Mouse (Mus musculus) midbrain, embryonic 11.5 days (tissue): ENCODE results near the gene Otx1. TPM values are rescaled to one million over a fixed set of nuclear protein-coding genes. Genes with fewer than 3 reads are reported as not detected.

Experiments
- ATAC-seq: fragments of 200-750 bp; cut with Nextera tagmentation; 2 replicates; pipeline ENCODE4 v1.8.0; 2017; ENCODE audit warnings: moderate TSS enrichment, moderate library complexity; ENCODE audit not compliant: low FRiP score
- DNase-seq: peaks from one replicate; pipeline ENCODE4 v3.0.0; 2015; ENCODE audit warnings: low spot score; ENCODE audit errors: missing footprints
- H3K27ac ChIP-seq: fragments of 300-500 bp; sonication (generic); 2 replicates; pipeline ENCODE4 v1.5.1; 2014; ENCODE audit warnings: low read depth, low read length
- H3K27me3 ChIP-seq: fragments of 300-500 bp; sonication (generic); 2 replicates; pipeline ENCODE4 v1.6.1; 2014; ENCODE audit warnings: mild to moderate bottlenecking, low read length, moderate library complexity, mixed read lengths; ENCODE audit not compliant: control insufficient read depth, insufficient read depth
- H3K36me3 ChIP-seq: fragments of 300-500 bp; sonication (generic); 2 replicates; pipeline ENCODE4 v1.6.1; 2014; ENCODE audit warnings: mild to moderate bottlenecking, low read length, moderate library complexity, mixed read lengths; ENCODE audit not compliant: control insufficient read depth, insufficient read depth
- H3K4me1 ChIP-seq: fragments of 300-500 bp; sonication (generic); 2 replicates; pipeline ENCODE4 v1.6.1; 2014; ENCODE audit warnings: low read length; ENCODE audit not compliant: control insufficient read depth, insufficient read depth
- H3K4me2 ChIP-seq: fragments of 300-500 bp; sonication (generic); 2 replicates; pipeline ENCODE4 v1.6.1; 2014; ENCODE audit warnings: mild to moderate bottlenecking, moderate library complexity
- H3K4me3 ChIP-seq: fragments of 300-500 bp; sonication (generic); 2 replicates; pipeline ENCODE4 v1.5.1; 2014; ENCODE audit warnings: low read depth, low read length
- H3K9ac ChIP-seq: fragments of 300-500 bp; sonication (generic); 2 replicates; pipeline ENCODE4 v1.6.1; 2014; ENCODE audit warnings: low read length
- H3K9me3 ChIP-seq: fragments of 300-500 bp; sonication (generic); 2 replicates; pipeline ENCODE4 v1.6.1; 2016; ENCODE audit warnings: low read length; ENCODE audit not compliant: control insufficient read depth
- WGBS: fragments of 180-500 bp; shearing (Covaris S2); extraction: QIAGEN DNeasy Blood & Tissue Kit; methylation state at CpG from one replicate; pipeline ENCODE4 v1.1.7; 2014; 5-methylcytosine and 5-hydroxymethylcytosine counted together
- polyA plus RNA-seq: library from polyadenylated mRNA; unstranded; fragments of >200 nt; fragmentation: Nextera tagmentation; extraction: Ambion mirVana; gene quantifications from 2 replicates; pipeline ENCODE4 v1.2.1, GENCODE M21; 2014

The Otx1 gene
- 40.6 and 43.7 TPM in 2 replicates for polyA plus RNA-seq

GRCm38 (mm10) chr11:22002783-22003340, at the start of gene Otx1:
Gene Otx1, minus strand, starts transcription at chr11:22002897.
- WGBS, result under 1% methylated on average over 34 of the region's 34 CpGs
- Histone ChIP-seq H3K9me3 (no peaks in the 10 kb centered on the region), H3K4me2 (peak within 1 kb of the TSS; percentile 81), H3K4me3 (peak within 1 kb of the TSS; percentile 89), H3K27ac (peak within 1 kb of the TSS; percentile 96), H3K4me1 (peaks cover 28% of the 10 kb centered on the region), H3K27me3 (no peaks in the 10 kb centered on the region), H3K9ac (peak within 1 kb of the TSS; percentile 97), H3K36me3 (no peaks in the 10 kb centered on the region)
- 0 out of 2 replicates have a peak, but pooled peaks have one; percentile 1 for ATAC-seq
- DNase-seq, result no peak

- WGBS, result 82% methylated on average over 7 of the region's 7 CpGs
- no peak overlapping the region for H3K27ac ChIP-seq
- H3K36me3 ChIP-seq, result no peaks in the 10 kb centered on the region
- H3K4me2 ChIP-seq, result no peak overlapping the region
- ATAC-seq (no peak), DNase-seq (no peak)
- no peaks in the 10 kb centered on the region for H3K27me3 ChIP-seq
- H3K9me3 ChIP-seq, result no peaks in the 10 kb centered on the region
- no peak overlapping the region for H3K4me3 ChIP-seq
- H3K9ac ChIP-seq, result no peak overlapping the region
- H3K4me1 ChIP-seq, result peaks cover 3% of the 10 kb centered on the region; the same call in 1 of the 2 replicates
Measured at GRCm38 (mm10) chr11:22050864-22051263, 48.2 kb upstream of the Otx1 start.

- no peaks in the 10 kb centered on the region for H3K36me3 ChIP-seq
- H3K9ac ChIP-seq, result no peak overlapping the region
- 21% methylated on average over 6 of the region's 6 CpGs for WGBS
- H3K4me3 ChIP-seq, result no peak overlapping the region
- H3K4me2 ChIP-seq, result no peak overlapping the region; the same call in 1 of the 2 replicates
- H3K27me3 ChIP-seq, result peaks cover 3% of the 10 kb centered on the region; the same call in 1 of the 2 replicates
- H3K27ac ChIP-seq, result peak overlapping the region; percentile 40; the same call in 1 of the 2 replicates
- ATAC-seq (peak; percentile 69), DNase-seq (peak; percentile 91)
- peaks cover 39% of the 10 kb centered on the region for H3K4me1 ChIP-seq
- no peaks in the 10 kb centered on the region for H3K9me3 ChIP-seq
Measured at GRCm38 (mm10) chr11:22039854-22040426, 37.2 kb upstream of the Otx1 start.

GRCm38 (mm10) chr11:22034564-22035105, 31.9 kb upstream of the Otx1 start:
- no peak overlapping the region for H3K9ac ChIP-seq
- H3K4me1 ChIP-seq, result peaks cover 40% of the 10 kb centered on the region
- no peaks in the 10 kb centered on the region for H3K36me3 ChIP-seq
- no peak for ATAC-seq
- H3K4me2 ChIP-seq, result peak overlapping the region; percentile 6; the same call in 1 of the 2 replicates
- H3K27ac ChIP-seq, result no peak overlapping the region; the same call in 1 of the 2 replicates
- H3K4me3 ChIP-seq, result no peak overlapping the region
- H3K27me3 ChIP-seq, result no peaks in the 10 kb centered on the region
- WGBS, result 3% methylated on average over 7 of the region's 7 CpGs
- no peaks in the 10 kb centered on the region for H3K9me3 ChIP-seq
- no peak for DNase-seq

- Histone ChIP-seq H3K4me1 (peaks cover 33% of the 10 kb centered on the region), H3K4me3 (no peak overlapping the region), H3K9me3 (no peaks in the 10 kb centered on the region), H3K27me3 (no peaks in the 10 kb centered on the region), H3K36me3 (no peaks in the 10 kb centered on the region), H3K9ac (no peak overlapping the region), H3K27ac (no peak overlapping the region), H3K4me2 (no peak overlapping the region)
- ATAC-seq (no peak), DNase-seq (no peak)
- WGBS, result 82% methylated on average over 3 of the region's 3 CpGs
Measured at GRCm38 (mm10) chr11:22033582-22033981, 30.9 kb upstream of the Otx1 start.

- Histone ChIP-seq H3K27ac (no peak overlapping the region), H3K36me3 (peaks cover 3% of the 10 kb centered on the region; the same call in 1 of the 2 replicates), H3K9ac (no peak overlapping the region), H3K9me3 (no peaks in the 10 kb centered on the region), H3K4me1 (peaks cover 12% of the 10 kb centered on the region), H3K4me3 (no peak overlapping the region), H3K27me3 (no peaks in the 10 kb centered on the region), H3K4me2 (no peak overlapping the region)
- DNase-seq, result peak; percentile 70
- no peak for ATAC-seq
- 95% methylated on average over 2 of the region's 2 CpGs for WGBS
Measured at GRCm38 (mm10) chr11:22020602-22021001, 17.9 kb upstream of the Otx1 start.

GRCm38 (mm10) chr11:22017444-22017843, 14.7 kb upstream of the Otx1 start:
- H3K36me3 ChIP-seq, result peaks cover 3% of the 10 kb centered on the region; the same call in 1 of the 2 replicates
- WGBS, result 16% methylated on average over 8 of the region's 8 CpGs
- H3K4me3 ChIP-seq, result no peak overlapping the region
- H3K9me3 ChIP-seq, result no peaks in the 10 kb centered on the region
- no peak overlapping the region for H3K27ac ChIP-seq
- no peaks in the 10 kb centered on the region for H3K27me3 ChIP-seq
- H3K9ac ChIP-seq, result peak overlapping the region; percentile 16; the same call in 1 of the 2 replicates
- ATAC-seq (peak; percentile 76), DNase-seq (peak; percentile 88)
- peaks cover 19% of the 10 kb centered on the region for H3K4me1 ChIP-seq
- H3K4me2 ChIP-seq, result peak overlapping the region; percentile 3; the same call in 1 of the 2 replicates

GRCm38 (mm10) chr11:22016341-22016740, 13.6 kb upstream of the Otx1 start:
- Histone ChIP-seq H3K4me1 (peaks cover 20% of the 10 kb centered on the region), H3K9me3 (no peaks in the 10 kb centered on the region), H3K9ac (no peak overlapping the region), H3K27me3 (no peaks in the 10 kb centered on the region), H3K36me3 (peaks cover 3% of the 10 kb centered on the region; the same call in 1 of the 2 replicates), H3K27ac (no peak overlapping the region; the same call in 1 of the 2 replicates), H3K4me3 (no peak overlapping the region), H3K4me2 (no peak overlapping the region)
- peak; percentile 77 for DNase-seq
- ATAC-seq, result no peak
- WGBS, result 27% methylated on average over 3 of the region's 3 CpGs

GRCm38 (mm10) chr11:22008817-22009216, 6.1 kb upstream of the Otx1 start:
- Histone ChIP-seq H3K4me3 (peak overlapping the region; percentile 89), H3K4me1 (peaks cover 42% of the 10 kb centered on the region), H3K27ac (peak overlapping the region; percentile 91), H3K4me2 (peak overlapping the region; percentile 81), H3K9ac (peak overlapping the region; percentile 97), H3K27me3 (no peaks in the 10 kb centered on the region; the same call in 1 of the 2 replicates), H3K9me3 (no peaks in the 10 kb centered on the region), H3K36me3 (no peaks in the 10 kb centered on the region)
- WGBS, result 6% methylated on average over 2 of the region's 2 CpGs
- DNase-seq (peak; percentile 90), ATAC-seq (no peak)
